Mouse (Mus musculus): Measurements from ENCODE around the gene Slc37a3. TPM values are rescaled to one million over a fixed set of nuclear protein-coding genes. Genes with fewer than 3 reads are reported as not detected.
"Not testable (repeated sequence)": the region's sequence is repeated elsewhere in the genome, so short reads cannot be mapped to it uniquely, and the experiment has no call there.

Slc37a3 gene
- polyA plus RNA-seq, 1 experiment = 27.8 TPM

GRCm38 (mm10) chr6:39376775-39377174 lies 700 bp downstream of the Slc37a3 start:
- DNase-seq = no peak
- H3K4me1 ChIP-seq (ENCODE audit: control insufficient read depth, insufficient read depth, low read length) = peaks cover 5% of the 10 kb centered on the region
- no peak for TF ChIP-seq CTCF (IDR thresholded peaks at IDR 0.05; ENCODE audit: borderline replicate concordance, insufficient read depth, low read depth, low read length)
- no peak for TF ChIP-seq POLR2A (IDR thresholded peaks at IDR 0.05; ENCODE audit: borderline replicate concordance, insufficient read depth, low read length)
- no peaks in the 10 kb centered on the region for H3K27me3 ChIP-seq (ENCODE audit: control insufficient read depth, insufficient read depth, low read length)
- H3K27ac ChIP-seq (ENCODE audit: insufficient read depth, low read length) = 0 out of 2 replicates have a peak overlapping the region, but pooled peaks have one; percentile 77
- WGBS = 5% methylated on average over 9 of the region's 9 CpGs
- peak overlapping the region; percentile 96 for H3K4me3 ChIP-seq (replicated peaks; ENCODE audit: insufficient read depth, low read depth, low read length)

GRCm38 (mm10) chr6:39373301-39373955 lies 4.0 kb downstream of the Slc37a3 start:
- 94% methylated on average over 4 of the region's 4 CpGs for WGBS
- Histone ChIP-seq H3K27ac (ENCODE audit: insufficient read depth, low read length) (no peak overlapping the region), H3K4me3 (replicated peaks; ENCODE audit: insufficient read depth, low read depth, low read length) (no peak overlapping the region), H3K27me3 (ENCODE audit: control insufficient read depth, insufficient read depth, low read length) (no peaks in the 10 kb centered on the region), H3K4me1 (ENCODE audit: control insufficient read depth, insufficient read depth, low read length) (peaks cover 5% of the 10 kb centered on the region)
- TF ChIP-seq POLR2A (IDR thresholded peaks at IDR 0.05; ENCODE audit: borderline replicate concordance, insufficient read depth, low read length) (no peak), CTCF (IDR thresholded peaks at IDR 0.05; ENCODE audit: borderline replicate concordance, insufficient read depth, low read depth, low read length) (no peak)
- DNase-seq = no peak

GRCm38 (mm10) chr6:39372727-39373126 lies 4.7 kb downstream of the Slc37a3 start:
- DNase-seq = no peak
- no peaks in the 10 kb centered on the region for H3K27me3 ChIP-seq (ENCODE audit: control insufficient read depth, insufficient read depth, low read length)
- 68% methylated on average over 7 of the region's 7 CpGs for WGBS
- no peak overlapping the region for H3K27ac ChIP-seq (ENCODE audit: insufficient read depth, low read length)
- no peak for TF ChIP-seq POLR2A (IDR thresholded peaks at IDR 0.05; ENCODE audit: borderline replicate concordance, insufficient read depth, low read length)
- no peak for TF ChIP-seq CTCF (IDR thresholded peaks at IDR 0.05; ENCODE audit: borderline replicate concordance, insufficient read depth, low read depth, low read length)
- H3K4me3 ChIP-seq (replicated peaks; ENCODE audit: insufficient read depth, low read depth, low read length) = no peak overlapping the region
- peaks cover 5% of the 10 kb centered on the region for H3K4me1 ChIP-seq (ENCODE audit: control insufficient read depth, insufficient read depth, low read length)

- TF ChIP-seq CTCF (IDR thresholded peaks at IDR 0.05; ENCODE audit: borderline replicate concordance, insufficient read depth, low read depth, low read length) (no peak), POLR2A (IDR thresholded peaks at IDR 0.05; ENCODE audit: borderline replicate concordance, insufficient read depth, low read length) (no peak)
- Histone ChIP-seq H3K4me1 (ENCODE audit: control insufficient read depth, insufficient read depth, low read length) (peaks cover 5% of the 10 kb centered on the region), H3K4me3 (replicated peaks; ENCODE audit: insufficient read depth, low read depth, low read length) (no peak overlapping the region), H3K27me3 (ENCODE audit: control insufficient read depth, insufficient read depth, low read length) (no peaks in the 10 kb centered on the region), H3K27ac (ENCODE audit: insufficient read depth, low read length) (no peak overlapping the region)
- DNase-seq = no peak
Observed at GRCm38 (mm10) chr6:39372042-39372441, 5.4 kb downstream of the Slc37a3 start.

DNA sequence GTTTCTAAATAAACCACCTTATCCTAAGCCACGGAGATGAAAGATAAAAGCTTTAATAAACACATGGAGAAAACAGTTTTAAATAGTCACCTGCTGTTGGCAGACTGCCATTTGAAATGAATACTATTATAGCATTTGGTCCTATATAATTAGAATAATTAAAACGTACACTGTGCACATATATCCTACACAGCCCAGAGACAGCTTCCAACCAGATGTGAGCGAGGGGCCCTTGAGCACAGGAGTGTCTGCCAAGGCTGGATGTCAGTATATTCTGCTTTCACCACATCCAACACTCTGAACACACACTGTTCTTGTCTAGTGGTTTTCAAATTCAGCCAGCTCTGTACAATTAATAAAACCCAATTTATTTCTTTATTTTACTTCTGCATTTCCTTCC lies 7.8 kb downstream of the Slc37a3 start:
- no peak for TF ChIP-seq CTCF (IDR thresholded peaks at IDR 0.05; ENCODE audit: borderline replicate concordance, insufficient read depth, low read depth, low read length)
- no peak for TF ChIP-seq POLR2A (IDR thresholded peaks at IDR 0.05; ENCODE audit: borderline replicate concordance, insufficient read depth, low read length)
- H3K4me1 ChIP-seq (ENCODE audit: control insufficient read depth, insufficient read depth, low read length) = no peaks in the 10 kb centered on the region; the same call in 1 of the 2 replicates
- no peaks in the 10 kb centered on the region for H3K27me3 ChIP-seq (ENCODE audit: control insufficient read depth, insufficient read depth, low read length)
- WGBS = 68% methylated on average over 3 of the region's 3 CpGs
- H3K27ac ChIP-seq (ENCODE audit: insufficient read depth, low read length) = no peak overlapping the region
- H3K4me3 ChIP-seq (replicated peaks; ENCODE audit: insufficient read depth, low read depth, low read length) = no peak overlapping the region
- no peak for DNase-seq

DNA sequence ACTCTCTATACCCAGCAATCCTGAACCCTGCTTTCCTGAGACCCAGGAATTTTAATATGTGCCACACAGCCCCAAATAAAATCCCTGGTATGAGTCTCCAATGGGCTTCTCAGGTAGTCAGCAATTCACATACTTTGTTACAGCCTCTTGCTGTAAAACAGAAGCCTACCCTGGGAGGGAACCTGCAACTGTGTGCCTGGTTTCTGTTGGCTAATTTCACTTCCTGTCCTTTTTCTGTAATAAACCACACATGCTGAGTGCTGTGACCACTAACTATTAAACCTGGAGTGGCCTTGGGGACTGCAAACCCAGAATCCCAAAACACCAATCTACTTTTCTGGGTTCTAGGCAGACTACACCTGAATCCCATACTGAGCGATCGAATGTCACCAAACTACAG lies 14.8 kb downstream of the Slc37a3 start:
- Histone ChIP-seq H3K4me1 (ENCODE audit: control insufficient read depth, insufficient read depth, low read length) (no peaks in the 10 kb centered on the region), H3K27me3 (ENCODE audit: control insufficient read depth, insufficient read depth, low read length) (no peaks in the 10 kb centered on the region), H3K4me3 (replicated peaks; ENCODE audit: insufficient read depth, low read depth, low read length) (no peak overlapping the region), H3K27ac (ENCODE audit: insufficient read depth, low read length) (no peak overlapping the region)
- 96% methylated on average over 2 of the region's 2 CpGs for WGBS
- TF ChIP-seq CTCF (IDR thresholded peaks at IDR 0.05; ENCODE audit: borderline replicate concordance, insufficient read depth, low read depth, low read length) = no peak
- no peak for TF ChIP-seq POLR2A (IDR thresholded peaks at IDR 0.05; ENCODE audit: borderline replicate concordance, insufficient read depth, low read length)
- no peak for DNase-seq

- H3K27ac ChIP-seq (ENCODE audit: insufficient read depth, low read length); H3K27me3 ChIP-seq (ENCODE audit: control insufficient read depth, insufficient read depth, low read length); DNase-seq; H3K4me3 ChIP-seq (replicated peaks; ENCODE audit: insufficient read depth, low read depth, low read length); H3K4me1 ChIP-seq (ENCODE audit: control insufficient read depth, insufficient read depth, low read length): not testable (repeated sequence)
- WGBS = 94% methylated on average over 9 of the region's 9 CpGs
Observed at GRCm38 (mm10) chr6:39359207-39359606, 18.3 kb downstream of the Slc37a3 start.

DNA sequence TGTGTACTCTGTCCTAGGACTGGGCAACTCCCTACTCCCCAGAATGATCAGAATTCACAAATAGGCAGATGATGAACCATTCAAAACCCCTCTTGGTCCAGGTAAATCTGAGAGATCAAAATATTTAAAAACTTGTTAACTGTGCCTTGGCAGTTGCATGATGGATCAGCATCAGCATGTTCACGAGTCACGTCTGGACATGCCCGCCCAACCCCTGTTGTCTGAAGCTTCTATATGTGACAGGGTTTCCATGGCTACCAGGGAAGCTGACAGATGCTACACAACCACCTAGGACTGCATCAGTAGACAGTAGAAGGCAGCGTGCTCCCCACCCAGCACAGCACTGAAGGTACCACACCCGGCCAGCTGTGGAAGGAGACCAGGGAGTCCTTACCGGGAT lies 28.5 kb downstream of the Slc37a3 start:
- TF ChIP-seq POLR2A (IDR thresholded peaks at IDR 0.05; ENCODE audit: borderline replicate concordance, insufficient read depth, low read length) = no peak
- TF ChIP-seq CTCF (IDR thresholded peaks at IDR 0.05; ENCODE audit: borderline replicate concordance, insufficient read depth, low read depth, low read length) = no peak
- H3K4me1 ChIP-seq (ENCODE audit: control insufficient read depth, insufficient read depth, low read length) = no peaks in the 10 kb centered on the region
- H3K27me3 ChIP-seq (ENCODE audit: control insufficient read depth, insufficient read depth, low read length) = no peaks in the 10 kb centered on the region
- no peak overlapping the region for H3K27ac ChIP-seq (ENCODE audit: insufficient read depth, low read length)
- no peak for DNase-seq
- 67% methylated on average over 6 of the region's 6 CpGs for WGBS
- no peak overlapping the region for H3K4me3 ChIP-seq (replicated peaks; ENCODE audit: insufficient read depth, low read depth, low read length)

Measured in cerebellum, adult 2 months (tissue).